Mouse (Mus musculus): ENCODE results near the gene Pcbd2. TPM values are rescaled to one million over a fixed set of nuclear protein-coding genes. Genes with fewer than 3 reads are reported as not detected.

The Pcbd2 gene
- 10 to 100 TPM; 25.7 to 33.9 TPM for total RNA-seq (2023)

GRCm38 (mm10) chr13:55727120-55727838, at the start of gene Pcbd2:
Gene Pcbd2 (plus strand): TSS chr13:55727368.

GRCm38 (mm10) chr13:55692535-55693242, 34.5 kb upstream of the Pcbd2 start, which contains the start of gene B230219D22Rik:
Gene B230219D22Rik (plus strand): TSS chr13:55693124.

GRCm38 (mm10) chr13:55714501-55715166, 12.5 kb upstream of the Pcbd2 start, which contains the start of gene Txndc15:
Gene Txndc15 (plus strand): TSS chr13:55714650.

GRCm38 (mm10) chr13:55784268-55784667, 57.1 kb downstream of the Pcbd2 start, which contains the start of gene Catsper3:
Gene Catsper3 (plus strand): TSS chr13:55784568.

Other genes starting within 250 kb of the Pcbd2 start
- under 1 TPM in 1 of 2 experiments, not detected in 1; 0.23 TPM for gene Dbn1, start 239.3 kb upstream of the Pcbd2 start, total RNA-seq (2023)
- gene Pdlim7, start 213.7 kb upstream of the Pcbd2 start, total RNA-seq (2023): 10 to 100 TPM in 1 of 2 experiments, 1 to 10 TPM in 1; 9.7 to 10.0 TPM
- 1 to 10 TPM; 2.9 to 3.1 TPM for gene Dok3, start 198.1 kb upstream of the Pcbd2 start, total RNA-seq (2023)
- gene Ddx41, start 190.7 kb upstream of the Pcbd2 start, total RNA-seq (2023): 10 to 100 TPM; 84.6 to 86.4 TPM
- 100 to 1,000 TPM; 173 to 176 TPM for gene Fam193b, start 156.2 kb upstream of the Pcbd2 start, total RNA-seq (2023)
- 100 to 1,000 TPM in 1 of 2 experiments, 10 to 100 TPM in 1; 97.9 to 102 TPM for gene Tmed9, start 153.6 kb upstream of the Pcbd2 start, total RNA-seq (2023)
- gene B4galt7, start 127.5 kb upstream of the Pcbd2 start, total RNA-seq (2023): 10 to 100 TPM; 42.2 TPM
- 10 to 100 TPM; 20.2 to 23.3 TPM for gene Caml, start 104.4 kb upstream of the Pcbd2 start, total RNA-seq (2023)
- gene Ddx46, start 92.3 kb upstream of the Pcbd2 start, total RNA-seq (2023): 100 to 1,000 TPM; 106 to 117 TPM
- 10 to 100 TPM; 26.1 to 30.0 TPM for gene B230219D22Rik, start 34.2 kb upstream of the Pcbd2 start, total RNA-seq (2023)
- gene Txndc15, start 12.7 kb upstream of the Pcbd2 start, total RNA-seq (2023): 10 to 100 TPM; 24.7 to 35.2 TPM
- not detected for gene Catsper3, start 57.2 kb downstream of the Pcbd2 start, total RNA-seq (2023)
- gene Pitx1, start 108.8 kb downstream of the Pcbd2 start, total RNA-seq (2023): not detected